8 mouse cellular contexts compared by ENCODE assay signal in the genomic region with DNA sequence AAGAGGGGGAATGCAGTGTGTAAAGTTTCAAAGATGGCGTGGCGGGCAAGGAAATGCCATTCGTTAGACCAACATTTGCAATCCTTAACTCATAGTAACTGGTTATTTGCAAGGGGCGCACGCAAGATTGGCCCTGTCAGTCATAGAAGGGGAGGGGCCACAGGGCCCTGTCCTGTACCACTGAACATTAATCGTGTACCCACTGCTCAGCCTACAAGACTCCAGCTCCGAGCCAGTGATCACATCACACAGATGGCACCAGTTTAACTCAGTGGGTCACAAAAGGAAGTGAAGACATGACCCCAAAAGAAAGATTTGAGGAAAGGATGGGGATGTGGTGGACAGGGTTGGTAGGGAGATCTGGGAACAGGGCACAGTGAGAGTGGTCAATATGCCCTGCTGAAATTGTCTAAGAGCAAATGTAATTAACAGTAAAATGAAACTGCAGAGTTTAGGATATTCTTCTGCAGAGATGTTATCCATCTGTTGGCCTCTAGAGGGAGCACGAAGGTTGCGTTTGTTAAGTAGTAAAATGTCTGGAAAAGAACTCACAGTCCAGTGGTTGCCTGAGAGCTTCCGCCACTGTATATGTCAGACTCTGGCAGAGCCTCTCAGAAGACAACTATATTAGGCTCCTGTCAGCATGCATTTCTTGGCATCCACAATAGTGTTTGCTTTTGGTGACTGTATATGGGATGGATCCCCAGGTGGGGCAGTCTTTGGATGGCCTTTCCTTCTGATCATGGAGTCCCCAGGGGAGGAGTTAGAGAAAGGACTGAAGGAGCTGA. TPM values are rescaled to one million over a fixed set of nuclear protein-coding genes. Genes with fewer than 3 reads are reported as not detected.
DNase-seq lines count a peak whose midpoint lies in the region; ATAC-seq and TF ChIP-seq lines count a peak whose summit lies in the region.

No protein-coding gene starts in this region.

- H3K27me3 ChIP-seq in liver, adult 2 months (ENCODE audit: control insufficient read depth, insufficient read depth, low read length): no peaks in the 10 kb centered on the region
- H3K27me3 ChIP-seq in liver, embryonic 11.5 days (replicated peaks; ENCODE audit: control insufficient read depth, insufficient read depth, low read length): no peaks in the 10 kb centered on the region
- no peaks in the 10 kb centered on the region for H3K27me3 ChIP-seq in midbrain, embryonic 14.5 days (ENCODE audit: control insufficient read depth, insufficient read depth, low read length)

- no peaks in the 10 kb centered on the region for H3K4me1 ChIP-seq in liver, adult 2 months (ENCODE audit: control insufficient read depth, insufficient read depth, low read length)
- no peaks in the 10 kb centered on the region for H3K4me1 ChIP-seq in liver, embryonic 11.5 days (replicated peaks; ENCODE audit: control insufficient read depth, insufficient read depth, low read length)
- peaks cover 4% of the 10 kb centered on the region for H3K4me1 ChIP-seq in midbrain, embryonic 14.5 days (ENCODE audit: control insufficient read depth, insufficient read depth, low read length)

- TF ChIP-seq POLR2A in liver, adult 2 months (IDR thresholded peaks at IDR 0.05; ENCODE audit: extremely low read depth, insufficient read depth, low read length): no peak

- H3K9me3 ChIP-seq in liver, embryonic 11.5 days (ENCODE audit: control insufficient read depth, low read length): no peaks in the 10 kb centered on the region
- no peaks in the 10 kb centered on the region for H3K9me3 ChIP-seq in midbrain, embryonic 14.5 days (ENCODE audit: control insufficient read depth, low read length)

- TF ChIP-seq CTCF in liver, adult 2 months (IDR thresholded peaks at IDR 0.05; ENCODE audit: low read depth, low read length): peak; percentile 29; the same call in 1 of the 2 replicates

- no peak overlapping the region for H3K27ac ChIP-seq in liver, adult 2 months (replicated peaks; ENCODE audit: insufficient read depth, low read depth, low read length)
- H3K27ac ChIP-seq in liver, embryonic 11.5 days (ENCODE audit: low read depth, low read length): no peak overlapping the region
- no peak overlapping the region for H3K27ac ChIP-seq in midbrain, embryonic 14.5 days (replicated peaks; ENCODE audit: low read depth, low read length)

- no peaks in the 10 kb centered on the region for H3K79me2 ChIP-seq in liver, adult 2 months (ENCODE audit: control insufficient read depth, insufficient read depth, low read length)

- intact Hi-C loops in left cerebral cortex, postnatal 14 days (cut with DNase I): loop anchor here (1.0 to 5.0 kb wide), 2 partner anchors 128 to 416 kb away; no protein-coding TSS in a partner anchor

- H3K36me3 ChIP-seq in liver, adult 2 months (ENCODE audit: control insufficient read depth, insufficient read depth, low read length): no peaks in the 10 kb centered on the region
- H3K36me3 ChIP-seq in liver, embryonic 11.5 days (ENCODE audit: control insufficient read depth, insufficient read depth, low read length): no peaks in the 10 kb centered on the region
- H3K36me3 ChIP-seq in midbrain, embryonic 14.5 days (ENCODE audit: control insufficient read depth, insufficient read depth, low read length): no peaks in the 10 kb centered on the region

- no peak overlapping the region for H3K4me3 ChIP-seq in liver, adult 2 months (ENCODE audit: insufficient read depth, low read depth, low read length)
- H3K4me3 ChIP-seq in liver, embryonic 11.5 days (ENCODE audit: low read depth, low read length): no peak overlapping the region
- H3K4me3 ChIP-seq in midbrain, embryonic 14.5 days (replicated peaks; ENCODE audit: low read depth, low read length): no peak overlapping the region

- H3K4me2 ChIP-seq in liver, embryonic 11.5 days: no peak overlapping the region
- no peak overlapping the region for H3K4me2 ChIP-seq in midbrain, embryonic 14.5 days (ENCODE audit: low read length)

- no peak overlapping the region for H3K9ac ChIP-seq in liver, adult 2 months (ENCODE audit: low read depth, low read length)
- no peak overlapping the region for H3K9ac ChIP-seq in liver, embryonic 11.5 days (ENCODE audit: low read depth, low read length)
- 0 out of 2 replicates have a peak overlapping the region, but pooled peaks have one; percentile 20 for H3K9ac ChIP-seq in midbrain, embryonic 14.5 days (replicated peaks; ENCODE audit: low read length)

- no peak for ATAC-seq in liver, embryonic 11.5 days (replicated peaks; ENCODE audit: low FRiP score)
- peak; percentile 46; the same call in 1 of the 2 replicates for ATAC-seq in midbrain, embryonic 14.5 days (ENCODE audit: low FRiP score, low TSS enrichment)

- peak; percentile 50 for DNase-seq in liver, adult 2 months (ENCODE audit: extremely low read depth, low read depth, low spot score)
- no peak for DNase-seq in liver, embryonic 11.5 days (ENCODE audit: low spot score)
- DNase-seq in ZHBTc4 (ENCODE audit: low read depth, low spot score): peak; percentile 75
- DNase-seq in embryo, embryonic 9.5 days (ENCODE audit: extremely low spot score): peak; percentile 57
- DNase-seq in heart, postnatal 4 days: peak; percentile 61
- DNase-seq in left cerebral cortex, postnatal 14 days (ENCODE audit: low spot score in 2 of 2): peak; percentile 55 to 61
- peak; percentile 89 for DNase-seq in midbrain, embryonic 14.5 days
- peak; percentile 57 for DNase-seq in thymus, postnatal 4 days

- WGBS in liver, adult 2 months: 57% methylated on average over 10 of the region's 10 CpGs
- 60% methylated on average over 10 of the region's 10 CpGs for WGBS in liver, embryonic 11.5 days
- 59% methylated on average over 10 of the region's 10 CpGs for WGBS in midbrain, embryonic 14.5 days

RNA-seq across cellular contexts. Expression of a gene that starts 41.8 kb away (rescaled TPM):
- 33.8 and 41.9 TPM in 2 replicates for total RNA-seq in liver, adult 2 months (2014; rRNA removed)
- 6.5 and 7.0 TPM in 2 replicates for polyA plus RNA-seq in liver, adult 2 months (2012; rRNA removed)
- 115 and 140 TPM in 2 replicates for polyA plus RNA-seq in liver, embryonic 11.5 days (2014; fragmentation: Nextera tagmentation; extraction: Ambion mirVana)
- 10 to 100 TPM; 38.3 to 39.1 TPM for total RNA-seq in heart, postnatal 4 days (2021)
- total RNA-seq in left cerebral cortex, postnatal 14 days (2021): 10 to 100 TPM; 32.9 to 35.9 TPM
- polyA plus RNA-seq in midbrain, embryonic 14.5 days (2014; fragmentation: Nextera tagmentation; extraction: Ambion mirVana): 99.5 and 99.6 TPM in 2 replicates
